Mouse (Mus musculus): ENCODE measurements around the gene Gm13420.

Gene Gm13420

GRCm38 (mm10) chr2:29700898-29701297 lies 50.6 kb downstream of the Gm13420 start:
- no peak for DNase-seq

GRCm38 (mm10) chr2:29698421-29699290 lies 52.8 kb downstream of the Gm13420 start:
- no peak for DNase-seq

DNA sequence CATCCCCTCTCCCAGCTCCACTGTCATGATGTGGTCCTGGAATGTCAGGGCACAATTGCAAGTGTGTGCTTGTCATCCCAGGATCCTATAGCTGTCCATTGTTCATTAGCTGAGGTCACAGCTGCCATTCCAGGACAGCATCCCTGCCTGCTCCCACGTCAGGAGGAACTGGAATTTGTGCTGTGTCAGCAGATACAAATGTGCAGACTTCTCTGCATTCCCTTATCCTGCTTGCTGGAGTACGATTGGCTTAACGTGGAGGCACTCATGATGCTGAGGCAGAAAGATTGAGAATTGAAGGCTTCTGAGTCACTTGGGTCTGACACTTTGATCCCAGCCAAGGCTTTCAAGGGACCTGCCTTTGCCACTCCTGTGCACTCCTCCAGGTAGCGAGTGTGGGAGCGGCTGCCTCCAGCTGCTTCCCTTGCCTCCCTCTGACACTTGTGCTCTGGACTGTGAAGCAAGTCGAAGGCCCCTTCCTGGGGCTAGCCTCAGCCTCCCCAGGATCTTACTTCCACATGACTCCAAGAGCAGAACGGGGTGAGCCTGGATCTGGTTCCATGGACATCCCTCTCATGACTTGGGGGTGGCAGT lies 55.2 kb downstream of the Gm13420 start:
- DNase-seq, result no peak
